Mouse (Mus musculus) cortical plate, adult 2 months (tissue): ENCODE measurements around the gene Gm10251.
"Not testable (repeated sequence)": the region's sequence is repeated elsewhere in the genome, so short reads cannot be mapped to it uniquely, and the experiment has no call there.

Source experiments
- CTCF ChIP-seq: fragments of 200-500 bp; IDR thresholded peaks from 2 replicates; pipeline ENCODE4 v1.5.1; 2011; ENCODE audit warnings: mild to moderate bottlenecking, control low read depth, low read length; ENCODE audit not compliant: insufficient read depth; ENCODE audit errors: extremely low read depth
- POLR2A ChIP-seq: fragments of 200-500 bp; IDR thresholded peaks from 2 replicates; pipeline ENCODE4 v1.6.1; 2011; ENCODE audit warnings: mild to moderate bottlenecking, low read length, control low read depth; ENCODE audit not compliant: insufficient read depth; ENCODE audit errors: extremely low read depth

GRCm38 (mm10) chr14:6622318-6622717 lies 61.7 kb downstream of the Gm10251 start, which contains the start of gene Gm3460:
- not testable (repeated sequence) for TF ChIP-seq CTCF, POLR2A
